Mouse (Mus musculus): ENCODE measurements around the gene Pxdn. TPM values are rescaled to one million over a fixed set of nuclear protein-coding genes. Genes with fewer than 3 reads are reported as not detected.

Pxdn gene
- not detected for polyA plus RNA-seq (2017; shearing (Covaris generic))

DNA sequence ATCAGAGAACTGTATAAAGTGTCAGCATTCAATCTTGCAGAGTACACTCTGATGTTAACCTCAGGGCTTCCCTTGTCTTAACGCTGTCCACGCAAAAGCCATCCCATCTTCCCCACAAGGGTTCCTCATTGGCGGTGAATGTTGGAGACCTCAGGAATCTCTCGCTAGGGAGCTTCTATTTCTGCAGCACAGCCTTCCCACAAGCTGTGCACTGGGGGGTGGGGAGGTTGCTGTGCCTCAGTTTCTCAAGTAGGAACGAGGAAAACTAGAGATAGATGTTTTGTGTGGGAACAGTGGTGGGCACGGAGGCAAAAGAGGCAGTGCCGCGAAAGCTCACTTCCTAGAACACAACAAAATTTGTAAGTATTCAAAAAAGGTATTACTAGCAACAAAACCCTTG, at the start of gene Pxdn:
TSS of gene Pxdn (plus strand) at position 301 of the 400 bp plus-strand sequence.

Other genes with a start within 250 kb of the Pxdn start
- not detected for gene Tpo, start 195.0 kb downstream of the Pxdn start, polyA plus RNA-seq (2017; shearing (Covaris generic))

Measured in naive thymus-derived CD4-positive, alpha-beta T cell, adult 5 months (primary cell).